Mouse (Mus musculus) stomach, postnatal 0 days (tissue): ENCODE results near the gene Ensa. TPM values are rescaled to one million over a fixed set of nuclear protein-coding genes. Genes with fewer than 3 reads are reported as not detected.
A peak's percentile ranks its signal among the peaks of the same experiment; 100 is the strongest.

Experiments used
- ATAC-seq: fragments of 200-750 bp; cut with Nextera tagmentation; 2 replicates; pipeline ENCODE4 v1.8.0; 2017; ENCODE audit not compliant: low FRiP score, low TSS enrichment
- DNase-seq: peaks from one replicate; pipeline ENCODE4 v3.0.0-alpha.2; 2016; ENCODE audit warnings: low spot score
- H3K27ac ChIP-seq: fragments of 300-500 bp; sonication (generic); replicated peaks from 2 replicates; pipeline ENCODE4 v1.5.1; 2014; ENCODE audit warnings: mild to moderate bottlenecking, control low read depth
- H3K27me3 ChIP-seq: fragments of 300-500 bp; sonication (generic); 2 replicates; pipeline ENCODE4 v1.6.1; 2014; ENCODE audit warnings: low read length; ENCODE audit not compliant: control insufficient read depth, insufficient read depth
- H3K36me3 ChIP-seq: fragments of 300-500 bp; sonication (generic); 2 replicates; pipeline ENCODE4 v1.6.1; 2014; ENCODE audit warnings: low read length, mixed read lengths; ENCODE audit not compliant: control insufficient read depth, insufficient read depth
- H3K4me1 ChIP-seq: fragments of 300-500 bp; sonication (generic); replicated peaks from 2 replicates; pipeline ENCODE4 v1.6.1; 2014; ENCODE audit warnings: antibody characterized with exemption; ENCODE audit not compliant: control insufficient read depth, insufficient read depth
- H3K4me2 ChIP-seq: fragments of 300-500 bp; sonication (generic); replicated peaks from 2 replicates; pipeline ENCODE4 v1.6.1; 2014; ENCODE audit warnings: low read depth, mild to moderate bottlenecking, control low read depth, moderate library complexity
- H3K4me3 ChIP-seq: fragments of 300-500 bp; sonication (generic); 2 replicates; pipeline ENCODE4 v1.5.1; 2014; ENCODE audit warnings: low read depth, low read length, control low read depth
- H3K9ac ChIP-seq: fragments of 300-500 bp; sonication (generic); 2 replicates; pipeline ENCODE4 v1.6.1; 2014; ENCODE audit warnings: mild to moderate bottlenecking, low read length, control low read depth, mixed read lengths
- H3K9me3 ChIP-seq: fragments of 300-500 bp; sonication (generic); 2 replicates; pipeline ENCODE4 v1.6.1; 2016; ENCODE audit warnings: low read length; ENCODE audit not compliant: control insufficient read depth
- CTCF ChIP-seq: IDR thresholded peaks from 2 replicates; pipeline ENCODE4 v1.5.1; 2016; ENCODE audit warnings: antibody characterized with exemption, low read depth, mild to moderate bottlenecking, moderate library complexity
- EP300 ChIP-seq: optimal IDR thresholded peaks from 2 replicates; pipeline ENCODE3; 2016; ENCODE audit warnings: antibody characterized with exemption
- WGBS: fragments of 180-500 bp; shearing (Covaris S2); extraction: QIAGEN DNeasy Blood & Tissue Kit; methylation state at CpG from one replicate; pipeline ENCODE4 v1.1.7; 2014; 5-methylcytosine and 5-hydroxymethylcytosine counted together
- polyA plus RNA-seq: library from polyadenylated mRNA; unstranded; fragments of >200 nt; fragmentation: Nextera tagmentation; extraction: Ambion mirVana; gene quantifications from 2 replicates; pipeline ENCODE4 v1.2.1, GENCODE M21; 2015

The Ensa gene
- polyA plus RNA-seq = 42.3 and 44.2 TPM in 2 replicates

GRCm38 (mm10) chr3:95624628-95625503 lies at the start of gene Ensa:
Gene Ensa (plus strand): TSS chr3:95624993.
- peak within 1 kb of the TSS; percentile 82 for H3K27ac ChIP-seq
- peak; percentile 98 for ATAC-seq
- under 1% methylated on average over 44 of the region's 44 CpGs for WGBS
- peak within 1 kb of the TSS; percentile 53 for H3K4me2 ChIP-seq
- H3K27me3 ChIP-seq = no peaks in the 10 kb centered on the region
- TF ChIP-seq EP300 (no peak), CTCF (no peak)
- peak within 1 kb of the TSS; percentile 58 for H3K4me3 ChIP-seq
- peak within 1 kb of the TSS; percentile 56 for H3K9ac ChIP-seq
- DNase-seq = peak; percentile 98
- no peaks in the 10 kb centered on the region for H3K4me1 ChIP-seq
- peaks cover 17% of the 10 kb centered on the region for H3K36me3 ChIP-seq
- no peaks in the 10 kb centered on the region for H3K9me3 ChIP-seq

- Histone ChIP-seq H3K36me3 (no peaks in the 10 kb centered on the region), H3K9me3 (no peaks in the 10 kb centered on the region), H3K4me1 (no peaks in the 10 kb centered on the region), H3K9ac (no peak overlapping the region; the same call in 1 of the 2 replicates), H3K27ac (peak overlapping the region; percentile 56), H3K4me2 (peak overlapping the region; percentile 53), H3K27me3 (no peaks in the 10 kb centered on the region), H3K4me3 (peak overlapping the region; percentile 50)
- no peak for TF ChIP-seq CTCF
- TF ChIP-seq EP300 = no peak
- WGBS = 47% methylated on average over 8 of the region's 8 CpGs
- DNase-seq = no peak
- ATAC-seq = no peak
Measured at GRCm38 (mm10) chr3:95587754-95588603, 36.8 kb upstream of the Ensa start.

GRCm38 (mm10) chr3:95588604-95589086 lies 36.1 kb upstream of the Ensa start, which contains the start of gene Golph3l:
Gene Golph3l (plus strand): TSS chr3:95588934.
- ATAC-seq = peak; percentile 100

GRCm38 (mm10) chr3:95598734-95599133 lies 26.1 kb upstream of the Ensa start:
- no peak overlapping the region for H3K4me2 ChIP-seq
- no peak overlapping the region for H3K9ac ChIP-seq
- H3K4me1 ChIP-seq = no peaks in the 10 kb centered on the region
- no peak overlapping the region for H3K4me3 ChIP-seq
- H3K27me3 ChIP-seq = no peaks in the 10 kb centered on the region
- TF ChIP-seq EP300 (no peak), CTCF (no peak)
- no peaks in the 10 kb centered on the region for H3K9me3 ChIP-seq
- ATAC-seq (no peak), DNase-seq (no peak)
- H3K36me3 ChIP-seq = no peaks in the 10 kb centered on the region; the same call in 1 of the 2 replicates
- H3K27ac ChIP-seq = no peak overlapping the region

More at GRCm38 (mm10) chr3:95588604-95589086, 36.1 kb upstream of the Ensa start, which contains the start of gene Golph3l:
- no peaks in the 10 kb centered on the region for H3K4me1 ChIP-seq
- DNase-seq = peak; percentile 92
- H3K27ac ChIP-seq = peak within 1 kb of the TSS; percentile 59
- no peaks in the 10 kb centered on the region; the same call in 1 of the 2 replicates for H3K36me3 ChIP-seq
- no peaks in the 10 kb centered on the region for H3K9me3 ChIP-seq
- no peaks in the 10 kb centered on the region for H3K27me3 ChIP-seq
- WGBS = under 1% methylated on average over 12 of the region's 12 CpGs
- TF ChIP-seq EP300 = no peak
- TF ChIP-seq CTCF = peak; percentile 45
- H3K4me2 ChIP-seq = peak within 1 kb of the TSS; percentile 53
- H3K9ac ChIP-seq = peak within 1 kb of the TSS; percentile 47
- peak within 1 kb of the TSS; percentile 50 for H3K4me3 ChIP-seq

GRCm38 (mm10) chr3:95601287-95601686 lies 23.5 kb upstream of the Ensa start:
- Histone ChIP-seq H3K9ac (no peak overlapping the region), H3K9me3 (no peaks in the 10 kb centered on the region), H3K4me3 (no peak overlapping the region), H3K36me3 (no peaks in the 10 kb centered on the region), H3K27me3 (no peaks in the 10 kb centered on the region), H3K27ac (peak overlapping the region; percentile 41; the same call in 1 of the 2 replicates), H3K4me1 (no peaks in the 10 kb centered on the region), H3K4me2 (no peak overlapping the region)
- 62% methylated on average over 3 of the region's 3 CpGs for WGBS
- DNase-seq (no peak), ATAC-seq (0 out of 2 replicates have a peak, but pooled peaks have one; percentile 38)
- TF ChIP-seq CTCF = no peak
- no peak for TF ChIP-seq EP300
